Mouse (Mus musculus) thymus, adult 18-20 months (tissue): ENCODE measurements at regions not wholly inside any gene's neighbourhood (a gene's known extent, or its start where the extent isn't known, plus 50 kb on each side); places are given as distances from the start of the nearest gene placed in this dataset.

Source experiments
- DNase-seq, 2 experiments: peaks; one replicate each; pipeline ENCODE4 v3.0.0; 2022; ENCODE audit warnings: mixed read lengths in 2 of 2

- no peak for DNase-seq
Observed at GRCm38 (mm10) chr15:96878796-96879195, 177.0 kb downstream of the Slc38a4 start.

GRCm38 (mm10) chr15:96877931-96878330 is 177.8 kb downstream of the Slc38a4 start:
- no peak for DNase-seq

GRCm38 (mm10) chr15:96877271-96877670 is 177.7 kb upstream of the Slc38a2 start:
- no peak for DNase-seq

GRCm38 (mm10) chr15:96874145-96874544 is 174.6 kb upstream of the Slc38a2 start:
- no peak for DNase-seq

- DNase-seq = no peak
Observed at GRCm38 (mm10) chr15:96873562-96873961, 174.0 kb upstream of the Slc38a2 start.

- DNase-seq = no peak
Observed at GRCm38 (mm10) chr15:96873126-96873525, 173.6 kb upstream of the Slc38a2 start.

- DNase-seq = no peak
Observed at GRCm38 (mm10) chr15:96867701-96868100, 168.2 kb upstream of the Slc38a2 start.

GRCm38 (mm10) chr15:96865932-96866331 is 166.4 kb upstream of the Slc38a2 start:
- no peak for DNase-seq

GRCm38 (mm10) chr15:96857709-96858108 is 158.2 kb upstream of the Slc38a2 start:
- DNase-seq = no peak

- DNase-seq = no peak
Observed at GRCm38 (mm10) chr15:96851970-96852768, 152.6 kb upstream of the Slc38a2 start.

GRCm38 (mm10) chr15:96848150-96848549 is 148.6 kb upstream of the Slc38a2 start:
- DNase-seq = no peak

- no peak for DNase-seq
Observed at GRCm38 (mm10) chr15:96845221-96845620, 145.7 kb upstream of the Slc38a2 start.

GRCm38 (mm10) chr15:96844290-96844689 is 144.8 kb upstream of the Slc38a2 start:
- DNase-seq = no peak

- no peak for DNase-seq
Observed at GRCm38 (mm10) chr15:96843589-96843988, 144.1 kb upstream of the Slc38a2 start.

- no peak for DNase-seq
Observed at GRCm38 (mm10) chr15:96842881-96843280, 143.4 kb upstream of the Slc38a2 start.

- DNase-seq = no peak
Observed at GRCm38 (mm10) chr15:96836670-96837069, 137.1 kb upstream of the Slc38a2 start.

GRCm38 (mm10) chr15:96834862-96835261 is 135.3 kb upstream of the Slc38a2 start:
- no peak for DNase-seq

GRCm38 (mm10) chr15:96834162-96834843 is 134.8 kb upstream of the Slc38a2 start:
- no peak for DNase-seq

GRCm38 (mm10) chr15:96832389-96832788 is 132.9 kb upstream of the Slc38a2 start:
- no peak for DNase-seq

GRCm38 (mm10) chr15:96831256-96831655 is 131.7 kb upstream of the Slc38a2 start:
- DNase-seq = no peak

GRCm38 (mm10) chr15:96830578-96830977 is 131.0 kb upstream of the Slc38a2 start:
- no peak for DNase-seq

- no peak for DNase-seq
Observed at GRCm38 (mm10) chr15:96829941-96830340, 130.4 kb upstream of the Slc38a2 start.

GRCm38 (mm10) chr15:96828681-96829080 is 129.2 kb upstream of the Slc38a2 start:
- no peak for DNase-seq

GRCm38 (mm10) chr15:96827931-96828330 is 128.4 kb upstream of the Slc38a2 start:
- no peak for DNase-seq
